Mouse (Mus musculus) brain, embryonic 14.5 days (tissue): ENCODE measurements around the gene Aig1.

Experiments used
- CTCF ChIP-seq: fragments of 200-500 bp; IDR thresholded peaks from 2 replicates; pipeline ENCODE4 v1.5.1; 2012; ENCODE audit warnings: inconsistent platforms, mild to moderate bottlenecking, moderate library complexity, borderline replicate concordance; ENCODE audit not compliant: insufficient read depth, insufficient read length; ENCODE audit errors: extremely low read depth
- POLR2A ChIP-seq: fragments of 200-500 bp; IDR thresholded peaks from 2 replicates; pipeline ENCODE4 v1.6.1; 2012; ENCODE audit warnings: mild to moderate bottlenecking, inconsistent platforms, borderline replicate concordance; ENCODE audit not compliant: poor library complexity, insufficient read depth, insufficient read length, severe bottlenecking; ENCODE audit errors: extremely low read depth

- TF ChIP-seq CTCF, result no peak
- TF ChIP-seq POLR2A, result no peak
Measured at GRCm38 (mm10) chr10:13827150-13827549, 41.6 kb downstream of the Aig1 start.
